Mouse (Mus musculus) A20 (cell line): Measurements from ENCODE around the gene Cacna1c.
A peak's percentile ranks its signal among the peaks of the same experiment; 100 is the strongest.
"Not testable (repeated sequence)": the region's sequence is repeated elsewhere in the genome, so short reads cannot be mapped to it uniquely, and the experiment has no call there.

Source experiments
- DNase-seq: peaks from one replicate; pipeline ENCODE4 v3.0.0-alpha.2; 2011; ENCODE audit warnings: low read depth, low spot score

Cacna1c gene

GRCm38 (mm10) chr6:119213375-119213774 is 17.2 kb upstream of the Cacna1c start:
- no peak for DNase-seq

- DNase-seq: not testable (repeated sequence)
Observed at GRCm38 (mm10) chr6:119206006-119206405, 9.8 kb upstream of the Cacna1c start.

GRCm38 (mm10) chr6:119204915-119205314 is 8.7 kb upstream of the Cacna1c start:
- DNase-seq: no peak

- no peak for DNase-seq
Observed at GRCm38 (mm10) chr6:119204286-119204685, 8.1 kb upstream of the Cacna1c start.

GRCm38 (mm10) chr6:119201575-119201974 is 5.4 kb upstream of the Cacna1c start:
- no peak for DNase-seq

GRCm38 (mm10) chr6:119200362-119200761 is 4.1 kb upstream of the Cacna1c start:
- DNase-seq: no peak

GRCm38 (mm10) chr6:119199274-119199879 is 3.2 kb upstream of the Cacna1c start:
- DNase-seq: no peak

GRCm38 (mm10) chr6:119198534-119199273 is 2.5 kb upstream of the Cacna1c start:
- DNase-seq: no peak

GRCm38 (mm10) chr6:119194601-119195000 is 1.6 kb downstream of the Cacna1c start:
- no peak for DNase-seq

GRCm38 (mm10) chr6:119194161-119194560 is 2.1 kb downstream of the Cacna1c start:
- no peak for DNase-seq

- DNase-seq: no peak
Observed at GRCm38 (mm10) chr6:119193571-119194154, 2.6 kb downstream of the Cacna1c start.

GRCm38 (mm10) chr6:119191478-119191877 is 4.7 kb downstream of the Cacna1c start:
- no peak for DNase-seq

- DNase-seq: no peak
Observed at GRCm38 (mm10) chr6:119187631-119188030, 8.6 kb downstream of the Cacna1c start.

- DNase-seq: peak; percentile 12
Observed at GRCm38 (mm10) chr6:119186658-119187057, 9.6 kb downstream of the Cacna1c start.

GRCm38 (mm10) chr6:119183781-119184180 is 12.4 kb downstream of the Cacna1c start:
- DNase-seq: no peak

GRCm38 (mm10) chr6:119182211-119182610 is 14.0 kb downstream of the Cacna1c start:
- DNase-seq: no peak

GRCm38 (mm10) chr6:119180188-119180587 is 16.0 kb downstream of the Cacna1c start:
- no peak for DNase-seq

GRCm38 (mm10) chr6:119177101-119177500 is 19.1 kb downstream of the Cacna1c start:
- no peak for DNase-seq

- DNase-seq: no peak
Observed at GRCm38 (mm10) chr6:119176103-119176502, 20.1 kb downstream of the Cacna1c start.

GRCm38 (mm10) chr6:119175078-119175853 is 21.0 kb downstream of the Cacna1c start, which contains the start of gene Dcp1b:
TSS of gene Dcp1b (plus strand) at chr6:119175253.
- peak; percentile 95 for DNase-seq

GRCm38 (mm10) chr6:119174307-119175074 is 21.7 kb downstream of the Cacna1c start:
- DNase-seq: no peak
